Mouse (Mus musculus) thymus, adult 2 months (tissue): Measurements from ENCODE around the gene Adal.

Source experiments
- CTCF ChIP-seq: fragments of 200-500 bp; IDR thresholded peaks from 2 replicates; pipeline ENCODE4 v1.5.1; 2012; ENCODE audit warnings: mild to moderate bottlenecking, control low read depth, low read length, moderate library complexity, borderline replicate concordance; ENCODE audit not compliant: control insufficient read depth, poor library complexity, insufficient read depth; ENCODE audit errors: extremely low read depth
- POLR2A ChIP-seq: fragments of 200-500 bp; IDR thresholded peaks from 2 replicates; pipeline ENCODE4 v1.6.1; 2012; ENCODE audit warnings: mild to moderate bottlenecking, low read length, control low read depth, moderate library complexity; ENCODE audit not compliant: control insufficient read depth, poor library complexity, insufficient read depth; ENCODE audit errors: extremely low read depth

DNA sequence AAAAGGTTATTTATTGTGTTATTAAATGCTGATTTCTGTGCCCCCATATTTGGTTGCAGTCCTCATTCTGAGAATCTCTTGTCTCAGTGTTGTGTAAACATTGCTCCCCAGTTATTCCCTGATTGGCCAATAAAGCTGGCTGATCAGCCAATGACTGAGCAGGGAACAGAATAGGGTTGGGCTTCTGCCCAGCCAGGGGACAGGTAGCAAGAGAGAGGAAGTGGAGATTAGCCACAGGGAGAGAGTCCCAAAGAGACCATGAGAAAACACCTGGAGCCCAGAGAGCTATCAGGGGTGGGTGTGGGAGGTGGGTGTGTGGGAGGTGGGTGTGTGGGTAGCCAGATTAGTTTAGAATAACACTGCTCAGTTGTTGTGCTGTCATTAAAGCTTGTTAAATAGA lies 34.3 kb upstream of the Adal start:
- TF ChIP-seq CTCF (no peak), POLR2A (no peak)
